Mouse (Mus musculus) A20 (cell line): ENCODE results near the gene Tchh.
"Not testable (repeated sequence)": the region's sequence is repeated elsewhere in the genome, so short reads cannot be mapped to it uniquely, and the experiment has no call there.

Experiments used
- DNase-seq: peaks from one replicate; pipeline ENCODE4 v3.0.0-alpha.2; 2011; ENCODE audit warnings: low read depth, low spot score

The Tchh gene

DNA sequence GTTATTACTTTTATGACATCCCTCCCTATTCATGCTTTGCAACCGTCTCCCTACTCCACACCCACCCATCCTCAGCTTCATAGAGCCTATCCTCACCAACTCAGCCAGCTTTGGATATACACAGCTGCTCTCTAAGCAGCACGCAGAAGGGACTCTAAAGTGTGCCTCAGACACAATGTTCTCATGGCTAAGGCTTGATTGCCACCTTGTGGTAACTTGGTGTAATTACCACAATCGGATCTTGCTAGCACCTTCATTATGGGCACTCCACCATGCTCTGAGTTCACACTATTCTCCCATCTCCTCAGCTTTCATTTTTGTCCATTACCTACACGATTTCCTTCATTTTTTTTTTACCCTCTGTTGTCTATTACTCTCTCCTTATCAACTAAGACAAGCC, 51.9 kb downstream of the Tchh start:
- DNase-seq: peak; percentile 63

DNA sequence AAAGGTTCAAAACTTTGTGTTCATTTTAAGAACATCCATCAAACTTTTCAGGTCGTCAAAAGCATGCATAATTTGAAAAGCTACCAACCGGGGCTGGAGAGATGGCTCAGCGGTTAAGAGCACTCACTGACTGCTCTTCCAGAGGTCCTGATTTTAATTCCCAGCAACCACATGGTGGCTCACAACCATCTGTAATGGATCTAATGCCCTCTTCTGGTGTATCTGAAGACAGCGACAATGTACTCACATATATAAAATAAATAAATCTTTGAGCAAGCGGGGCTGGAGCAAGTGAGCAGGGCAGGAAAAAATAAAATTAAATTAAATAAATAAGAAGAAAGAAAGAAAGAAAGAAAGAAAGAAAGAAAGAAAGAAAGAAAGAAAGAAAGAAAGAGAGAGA, 52.6 kb downstream of the Tchh start:
- not testable (repeated sequence) for DNase-seq

DNA sequence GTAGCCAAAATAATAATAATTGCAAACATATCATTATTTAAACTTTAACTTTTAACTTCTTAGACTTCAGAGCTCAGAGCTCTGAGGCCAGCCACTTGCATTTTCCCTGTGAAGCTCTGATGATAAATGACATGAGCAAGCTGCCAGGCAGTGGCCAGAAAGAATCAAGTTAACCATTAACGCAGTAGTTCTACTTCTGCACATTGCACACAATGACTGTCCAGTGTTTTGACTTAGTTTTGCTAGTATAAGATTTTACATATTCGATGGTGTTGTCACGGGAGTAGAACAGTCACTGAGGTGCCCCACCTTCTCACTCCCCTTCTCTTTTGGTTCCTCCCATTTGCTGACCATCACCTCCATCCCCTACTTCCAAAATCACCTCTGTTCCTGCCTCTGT, 55.0 kb downstream of the Tchh start:
- DNase-seq: no peak
